Mouse (Mus musculus) thymus, adult 2 months (tissue): ENCODE measurements around the gene Fgd4.

Experiments used
- CTCF ChIP-seq: fragments of 200-500 bp; IDR thresholded peaks from 2 replicates; pipeline ENCODE4 v1.5.1; 2012; ENCODE audit warnings: mild to moderate bottlenecking, control low read depth, low read length, moderate library complexity, borderline replicate concordance; ENCODE audit not compliant: control insufficient read depth, poor library complexity, insufficient read depth; ENCODE audit errors: extremely low read depth
- POLR2A ChIP-seq: fragments of 200-500 bp; IDR thresholded peaks from 2 replicates; pipeline ENCODE4 v1.6.1; 2012; ENCODE audit warnings: mild to moderate bottlenecking, low read length, control low read depth, moderate library complexity; ENCODE audit not compliant: control insufficient read depth, poor library complexity, insufficient read depth; ENCODE audit errors: extremely low read depth

GRCm38 (mm10) chr16:16552197-16552596 lies 48.2 kb downstream of the Fgd4 start:
- TF ChIP-seq CTCF = no peak
- TF ChIP-seq POLR2A = no peak
